Mouse (Mus musculus) erythroid progenitor cell, adult 5-6 weeks (primary cell): ENCODE measurements at regions not wholly inside any gene's neighbourhood (a gene's known extent, or its start where the extent isn't known, plus 50 kb on each side); places are given as distances from the start of the nearest gene placed in this dataset.
A peak's percentile ranks its signal among the peaks of the same experiment; 100 is the strongest.

ENCODE experiments used
- ATAC-seq: replicated peaks from 2 replicates; pipeline ENCODE4 v1.8.0; 2016; ENCODE audit warnings: moderate number of reproducible peaks, mild to moderate bottlenecking, moderate TSS enrichment, inconsistent platforms; ENCODE audit not compliant: poor library complexity, low FRiP score, severe bottlenecking

DNA sequence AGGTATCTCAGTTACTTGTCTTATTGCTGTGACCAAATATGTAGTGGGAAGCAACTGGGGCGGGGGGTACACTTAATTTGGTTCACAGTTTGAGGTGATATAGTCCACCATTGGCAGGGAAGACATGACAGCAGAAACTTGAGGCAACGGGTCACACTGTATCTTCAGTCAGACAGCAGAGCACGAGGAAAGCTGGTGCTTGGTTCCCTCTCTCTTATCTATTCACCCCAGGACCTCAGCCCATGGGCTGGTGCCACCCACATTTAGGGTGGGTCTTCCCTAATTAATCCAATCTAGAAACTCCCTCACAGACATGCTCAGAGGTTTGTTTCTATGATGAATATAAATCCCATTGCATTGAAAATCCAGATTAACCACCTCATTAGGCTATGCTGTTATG, 56.5 kb downstream of the Otud1 start:
- peak; percentile 88 for ATAC-seq

DNA sequence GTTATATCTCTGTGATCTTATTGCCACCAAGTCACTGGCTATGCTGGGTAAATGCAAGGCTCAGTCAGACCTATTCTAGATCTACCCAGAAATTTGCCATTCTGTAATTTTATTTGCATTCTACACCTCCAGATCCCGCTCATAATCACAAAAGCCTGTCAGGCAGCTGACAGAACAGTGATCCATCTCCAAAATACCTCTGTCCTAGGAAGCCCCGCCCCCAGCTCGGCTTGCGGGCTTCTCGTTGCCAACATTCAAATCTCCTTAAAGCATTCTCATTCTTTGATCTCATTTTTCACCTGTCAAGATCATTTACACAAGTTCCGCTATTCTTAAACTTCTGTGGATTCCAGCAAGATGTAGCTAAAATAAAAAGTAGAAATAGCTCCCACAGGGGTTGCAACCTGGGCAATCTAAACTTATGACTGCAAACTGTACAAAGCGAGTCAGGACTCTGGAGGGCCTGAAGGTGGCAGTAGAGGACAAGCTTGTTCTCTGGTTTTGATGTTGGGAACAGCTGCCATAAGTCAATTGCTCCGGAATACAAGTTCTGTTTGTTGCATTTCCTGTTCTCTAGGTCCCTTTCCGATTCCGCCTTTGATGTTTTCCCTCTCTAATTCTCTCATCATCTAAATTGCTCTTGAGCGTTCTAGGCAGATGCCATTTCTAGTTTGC, 58.1 kb downstream of the Otud1 start:
- peak; percentile 82 for ATAC-seq

DNA sequence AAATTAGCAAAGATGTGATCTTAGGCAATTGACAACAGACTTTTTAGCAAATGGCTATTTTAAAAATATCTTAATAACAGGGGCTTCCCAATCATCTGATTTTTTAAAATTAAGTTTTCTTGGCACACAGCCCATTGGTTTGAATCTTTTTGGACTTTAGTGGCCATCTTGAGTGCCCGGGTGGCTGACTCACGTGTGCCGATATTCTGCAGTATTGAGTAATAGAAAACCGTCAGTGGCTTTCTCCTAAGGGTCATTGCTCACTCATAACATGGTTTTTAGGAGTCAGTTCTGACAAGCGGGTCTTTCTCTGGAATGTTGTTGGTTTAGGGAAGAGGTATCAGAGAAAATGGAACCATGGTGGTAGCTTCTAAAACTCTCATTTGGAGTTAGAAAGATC, 58.8 kb downstream of the Otud1 start:
- no peak for ATAC-seq

DNA sequence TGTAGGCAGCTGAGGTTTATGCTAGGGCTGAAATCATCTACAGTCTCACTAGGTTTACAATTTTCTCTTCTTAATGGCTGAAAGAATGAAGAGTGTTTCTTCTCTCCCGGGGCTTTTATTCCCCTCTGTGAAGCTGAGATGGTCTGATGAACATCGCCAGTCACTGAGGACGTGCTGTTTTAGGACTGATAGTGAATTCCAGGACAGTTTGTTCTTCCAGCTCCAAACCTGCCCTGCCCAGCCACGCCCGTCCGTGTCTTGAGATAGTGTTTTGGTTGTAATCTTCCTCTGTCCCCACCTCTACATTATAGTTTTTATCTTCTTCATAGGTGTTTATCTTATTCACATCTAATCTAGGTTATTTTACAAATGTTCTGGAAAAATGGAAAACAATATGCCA, 68.5 kb downstream of the Otud1 start:
- no peak for ATAC-seq

DNA sequence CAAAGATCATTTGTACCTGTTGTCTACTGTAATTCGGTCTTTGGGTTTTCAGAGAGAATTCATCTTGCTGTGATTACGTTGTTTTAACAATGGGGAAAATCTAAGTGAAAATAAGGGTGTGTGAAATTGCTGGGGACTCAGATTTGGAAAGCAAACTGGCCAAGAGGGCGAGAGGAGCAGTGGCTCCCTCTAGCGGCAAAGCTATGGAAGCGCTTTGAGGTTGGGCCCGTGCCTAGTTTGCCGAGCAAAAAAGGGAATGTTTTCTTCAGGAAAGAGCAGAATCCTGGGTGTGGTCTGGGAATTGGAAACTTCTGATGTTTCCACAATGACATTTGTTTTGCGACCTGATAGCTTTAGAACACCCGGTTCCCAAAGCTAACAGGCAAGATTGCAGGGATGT, 69.4 kb downstream of the Otud1 start:
- 0 out of 2 replicates have a peak, but pooled peaks have one; percentile 54 for ATAC-seq

DNA sequence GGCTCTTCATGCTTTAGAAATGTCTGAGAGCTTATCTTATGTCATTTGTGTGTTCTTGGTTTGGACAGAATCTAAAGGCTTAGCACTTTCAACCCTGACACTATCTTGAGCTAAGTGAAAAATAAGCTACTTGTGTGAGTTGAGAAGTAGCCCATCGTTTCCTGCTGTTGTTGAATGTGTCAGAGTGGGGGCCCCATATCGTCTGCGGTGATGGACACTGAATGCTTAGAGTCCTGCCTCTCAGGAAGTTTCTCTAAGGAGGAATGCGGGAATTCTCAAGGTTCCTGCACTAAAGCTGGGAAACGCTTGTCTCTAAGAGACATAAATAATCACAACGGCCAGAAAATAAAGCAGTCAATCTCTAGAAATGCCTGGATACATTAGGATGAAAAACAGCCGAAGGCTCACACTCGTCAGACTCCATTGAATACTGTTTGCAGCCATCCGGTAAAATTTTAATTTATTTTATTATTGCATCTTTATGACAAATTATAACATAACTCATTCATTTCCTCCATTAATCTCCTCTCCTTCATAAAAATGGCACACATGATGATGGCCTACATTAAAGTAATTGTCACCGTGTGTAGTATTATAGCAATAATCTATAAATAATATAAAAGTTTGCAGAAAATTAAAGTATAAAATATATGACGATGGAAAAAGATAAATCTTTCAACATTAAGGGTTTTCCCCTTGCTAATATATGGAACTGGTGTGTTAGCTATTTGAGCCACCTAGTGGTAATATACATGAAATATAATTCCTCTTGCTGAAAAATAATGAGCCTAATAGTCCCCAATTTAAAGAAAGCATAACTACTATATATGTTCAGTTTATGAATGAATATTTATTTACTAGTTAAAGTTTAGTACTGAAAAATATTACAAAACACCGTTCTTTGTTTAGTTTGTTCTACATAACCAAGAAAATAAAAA, 75.6 kb downstream of the Otud1 start:
- ATAC-seq: no peak

DNA sequence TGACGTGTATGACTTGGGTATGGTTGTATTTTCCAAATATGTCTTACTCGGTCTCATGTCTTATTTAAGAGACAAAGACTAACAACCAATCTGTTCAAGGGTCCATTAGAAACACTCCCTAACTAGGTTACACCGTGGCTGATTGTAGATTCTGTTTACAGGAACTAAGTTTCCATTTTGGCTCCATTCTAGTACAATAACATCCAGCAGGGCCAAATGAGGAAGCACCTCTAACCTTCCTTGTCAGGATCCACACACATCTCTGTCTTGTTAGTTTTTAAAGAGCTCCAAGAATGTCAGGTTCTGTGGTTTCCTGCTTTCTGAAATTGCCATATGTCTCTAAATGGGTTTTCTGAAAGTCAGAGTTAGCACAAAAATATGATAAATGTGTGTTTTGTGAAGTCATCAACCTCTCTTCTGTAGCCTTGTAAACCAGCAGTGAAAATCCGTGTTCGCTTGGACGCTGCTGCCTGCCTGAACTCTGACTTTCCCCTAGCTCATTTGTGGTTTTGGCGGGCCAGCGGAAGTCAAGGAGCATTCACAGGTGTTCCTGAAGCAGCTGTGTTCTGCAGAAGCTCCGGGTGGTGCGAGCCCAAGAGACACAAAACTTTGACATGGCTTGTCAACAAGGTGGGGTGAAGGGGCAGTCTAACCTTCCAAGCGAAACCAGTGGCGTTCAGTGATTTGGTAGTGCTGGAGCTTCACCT, 76.8 kb downstream of the Otud1 start:
- no peak for ATAC-seq

DNA sequence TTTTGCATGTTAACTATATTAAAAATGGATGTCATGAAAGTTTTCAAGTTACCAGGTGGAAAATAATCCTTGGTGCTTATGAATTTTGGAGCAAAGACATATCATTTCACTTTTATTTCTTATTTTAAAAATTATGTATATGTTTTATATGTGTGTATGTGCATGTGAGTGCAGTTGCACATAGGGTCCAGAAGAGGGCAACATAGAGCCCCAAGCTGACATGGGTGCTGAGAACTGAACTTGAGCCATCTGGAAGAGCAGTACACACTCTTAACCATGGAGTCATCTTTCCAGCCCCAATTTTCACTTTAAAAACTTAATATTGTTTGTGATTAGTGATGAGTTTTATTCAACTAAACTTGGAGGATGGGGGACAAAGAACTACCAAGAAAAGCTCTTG, 84.0 kb downstream of the Otud1 start:
- ATAC-seq: no peak

DNA sequence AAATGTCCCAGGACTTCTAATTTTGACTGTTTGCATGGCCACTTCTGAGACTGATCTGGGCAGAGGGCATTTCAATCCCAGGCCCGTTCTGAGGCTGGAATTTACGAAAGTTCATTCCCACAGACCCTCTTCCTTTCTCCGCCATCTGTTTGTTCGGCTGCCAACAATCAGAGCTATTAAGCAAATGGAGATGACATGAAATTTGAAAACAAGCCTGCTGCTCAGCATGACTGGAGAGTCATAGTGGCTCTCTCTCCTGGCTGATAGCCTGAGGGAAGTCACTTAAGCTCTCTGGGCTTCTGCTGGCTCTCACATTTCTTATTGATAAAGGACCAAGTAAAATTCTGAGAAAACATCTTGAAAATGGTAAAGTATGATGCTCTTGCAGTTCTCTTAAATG, 85.9 kb downstream of the Otud1 start:
- ATAC-seq: no peak

DNA sequence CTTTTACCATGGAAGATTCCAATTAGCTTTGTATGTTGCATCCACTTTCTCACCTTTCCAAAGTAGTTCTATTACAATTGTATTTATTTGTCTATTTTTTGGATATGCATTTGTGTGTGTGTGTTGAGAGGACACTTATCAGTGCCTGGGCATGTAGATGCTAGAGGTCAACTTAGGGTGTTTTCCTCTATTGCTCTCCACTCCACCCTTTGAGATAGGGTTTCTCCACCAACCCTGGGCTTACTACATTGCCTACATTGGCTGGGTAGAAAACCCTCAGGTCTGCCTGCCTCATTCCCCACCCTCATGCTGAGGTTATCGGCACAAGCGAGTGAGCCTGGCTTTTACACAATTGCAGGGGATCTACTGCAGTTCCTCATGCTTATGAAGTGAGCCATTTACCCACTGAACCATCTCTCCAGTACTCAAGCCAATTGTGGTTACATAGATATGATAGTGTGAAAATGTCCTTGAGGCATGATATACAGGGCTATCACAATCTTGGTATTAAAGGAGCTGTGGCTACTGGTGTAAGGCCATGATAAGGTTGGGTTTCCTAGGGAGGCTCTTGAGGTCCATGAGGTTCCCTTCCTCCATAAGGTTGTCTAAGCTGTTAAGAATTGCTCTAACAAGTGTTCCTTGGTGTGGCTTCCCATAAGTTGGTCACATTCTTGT, 87.6 kb downstream of the Otud1 start:
- ATAC-seq: no peak

DNA sequence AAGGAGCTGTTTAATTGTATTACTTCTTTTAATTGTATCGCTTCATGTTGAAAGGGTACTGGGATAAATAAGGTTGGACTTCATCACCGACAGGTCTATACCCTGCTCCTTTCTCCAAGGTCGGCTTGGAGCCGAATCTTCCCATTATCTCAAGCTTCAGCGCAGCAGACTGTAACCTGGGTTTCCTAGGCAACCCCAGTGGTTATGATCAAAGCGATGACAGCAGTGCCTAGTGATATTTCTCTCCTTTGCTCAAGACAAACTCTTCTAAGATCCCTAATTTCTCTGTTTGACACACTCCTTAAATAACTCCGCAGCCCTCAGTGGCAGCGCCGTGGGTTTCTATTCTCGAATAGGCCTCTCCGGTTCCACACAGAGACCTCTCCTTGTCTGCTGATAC, 95.2 kb downstream of the Otud1 start:
- no peak for ATAC-seq

DNA sequence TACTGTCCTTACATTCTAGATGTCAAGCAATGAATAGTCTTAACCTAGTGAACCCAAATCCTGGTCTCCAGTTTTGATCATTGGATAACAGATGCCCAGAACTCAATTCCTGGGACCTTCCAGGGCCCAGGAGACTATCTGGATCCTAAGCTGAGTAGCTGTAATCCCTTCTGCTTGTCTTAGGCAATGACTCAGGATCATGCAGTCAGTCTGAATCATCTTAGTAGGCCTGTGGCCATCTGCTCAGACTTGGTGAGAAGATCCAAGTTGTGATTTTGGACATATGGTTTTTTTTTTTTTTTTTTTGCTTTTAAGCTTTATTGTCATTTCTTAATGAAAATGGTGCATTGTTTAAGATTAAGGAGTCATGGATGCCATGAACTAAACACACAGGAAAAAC, 95.9 kb downstream of the Otud1 start:
- ATAC-seq: no peak

DNA sequence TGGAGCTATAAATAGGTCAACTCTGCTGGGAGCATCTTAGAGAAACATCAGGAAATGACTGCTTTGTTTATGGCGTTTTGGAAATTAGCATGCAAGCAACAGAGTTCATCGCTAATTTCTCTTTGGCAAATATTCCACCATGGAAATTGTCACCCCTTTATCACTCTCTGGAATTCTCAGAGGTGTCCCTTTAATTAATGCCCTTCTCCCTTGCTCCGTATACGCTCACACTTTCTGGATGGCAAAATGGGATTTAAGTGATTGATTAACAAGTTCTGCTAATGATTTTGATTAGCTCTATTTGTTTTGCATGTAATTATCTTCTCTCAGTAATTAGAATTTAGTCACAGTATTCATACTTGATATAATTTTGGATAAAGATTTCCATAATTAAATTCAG, 100.4 kb downstream of the Otud1 start:
- ATAC-seq: no peak

DNA sequence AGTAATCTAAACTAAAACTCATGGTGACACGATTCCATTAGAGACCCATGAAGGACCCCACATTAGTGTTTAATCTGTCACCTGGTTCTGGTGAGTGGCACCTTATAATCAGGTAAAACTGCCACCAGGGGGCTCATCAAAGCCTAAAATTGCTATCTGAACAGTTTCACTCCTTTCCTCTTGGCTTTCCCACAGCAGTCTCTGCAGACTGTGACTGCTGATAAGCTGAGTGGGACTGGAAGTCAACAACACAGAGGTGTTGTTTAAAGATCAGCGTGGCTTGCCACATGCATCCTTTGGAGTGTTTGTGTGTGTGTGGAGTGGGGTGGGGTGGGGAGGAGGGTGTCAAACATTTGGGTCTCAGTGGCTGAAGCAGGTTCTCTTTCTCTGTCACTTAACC, 101.6 kb downstream of the Otud1 start:
- no peak for ATAC-seq

DNA sequence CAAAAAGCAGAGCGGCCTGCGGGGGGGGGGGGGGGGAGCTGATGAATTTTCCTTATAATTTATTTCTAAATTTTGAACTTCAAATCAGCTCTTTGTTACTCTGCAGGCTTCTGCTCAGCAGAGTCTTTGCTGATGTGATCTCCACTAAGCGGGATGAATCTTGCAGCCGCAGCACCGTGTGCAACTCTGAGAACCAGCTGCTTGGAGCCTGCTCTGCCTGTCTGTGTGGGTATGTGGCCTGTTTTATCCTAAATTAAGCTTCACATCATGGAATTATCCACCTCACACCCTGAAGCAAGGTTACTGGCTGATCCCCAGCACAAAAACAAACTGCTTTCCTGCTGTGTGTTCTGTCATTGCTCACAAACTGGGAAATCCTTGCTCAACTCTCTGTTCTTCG, 102.0 kb downstream of the Otud1 start:
- ATAC-seq: no peak

DNA sequence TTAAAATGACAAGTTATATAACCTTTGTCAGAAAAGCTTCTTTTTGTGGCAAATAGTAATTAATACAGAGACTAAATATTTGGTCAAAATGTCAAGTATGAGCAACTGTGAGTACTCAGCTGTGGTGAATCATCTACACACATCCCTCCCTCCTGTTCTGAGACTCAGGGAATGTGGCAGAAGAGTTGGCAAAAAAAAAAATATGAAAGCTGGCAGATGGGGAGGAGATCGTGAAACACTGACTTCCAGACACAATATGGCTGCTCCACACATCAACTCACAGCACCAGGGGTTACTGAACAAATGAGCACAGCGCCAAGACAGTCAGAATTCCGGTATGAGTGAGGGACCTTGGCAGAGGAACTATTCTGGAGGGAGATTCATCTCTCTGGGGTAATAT, 105.4 kb downstream of the Otud1 start:
- no peak for ATAC-seq

DNA sequence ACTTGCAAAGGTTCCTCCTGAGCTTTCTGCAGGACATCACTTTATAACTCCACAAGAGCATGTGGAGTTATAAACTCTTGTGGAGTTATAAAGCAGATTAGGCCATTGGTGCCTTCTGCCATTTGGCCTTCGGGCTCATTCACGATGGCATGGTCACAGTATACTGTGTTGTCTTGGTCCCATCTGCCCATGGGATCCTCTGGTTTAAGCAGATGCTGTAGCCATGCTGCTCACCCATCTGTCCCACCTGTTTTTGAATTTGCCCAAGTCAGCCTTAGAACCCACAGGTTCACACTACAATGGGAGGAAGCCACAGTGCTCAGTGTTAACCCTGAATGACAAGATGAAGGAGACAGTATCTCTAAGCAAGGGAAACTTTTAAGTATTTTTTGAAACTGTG, 124.7 kb upstream of the Etl4 start:
- ATAC-seq: no peak

DNA sequence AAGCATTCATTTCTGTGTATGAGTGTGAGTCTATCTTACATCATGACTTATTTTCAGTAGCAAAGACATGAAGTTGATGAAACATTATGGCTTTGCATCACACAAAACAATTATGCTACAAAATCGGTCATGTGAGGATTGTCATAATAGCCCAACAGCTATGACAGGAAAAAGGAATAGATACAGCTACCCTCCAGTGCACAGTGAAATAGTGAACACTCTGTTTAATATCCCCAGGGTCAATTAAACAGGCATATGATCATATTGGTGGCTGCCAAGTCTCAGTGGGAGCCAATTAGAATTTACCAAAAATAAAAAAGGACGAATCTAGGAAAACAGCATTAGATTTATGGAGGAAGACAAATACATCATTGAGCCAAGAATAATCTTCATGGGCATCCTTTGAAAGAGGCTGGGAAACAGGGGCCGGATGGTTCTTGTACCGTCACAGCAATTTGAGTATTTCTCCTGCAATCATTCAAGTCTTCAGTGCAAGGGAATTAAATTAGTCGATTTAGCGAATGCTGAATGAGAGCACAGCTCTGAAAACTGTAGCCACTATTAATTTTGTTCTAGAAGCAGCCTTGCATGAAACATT, 123.8 kb upstream of the Etl4 start:
- no peak for ATAC-seq

DNA sequence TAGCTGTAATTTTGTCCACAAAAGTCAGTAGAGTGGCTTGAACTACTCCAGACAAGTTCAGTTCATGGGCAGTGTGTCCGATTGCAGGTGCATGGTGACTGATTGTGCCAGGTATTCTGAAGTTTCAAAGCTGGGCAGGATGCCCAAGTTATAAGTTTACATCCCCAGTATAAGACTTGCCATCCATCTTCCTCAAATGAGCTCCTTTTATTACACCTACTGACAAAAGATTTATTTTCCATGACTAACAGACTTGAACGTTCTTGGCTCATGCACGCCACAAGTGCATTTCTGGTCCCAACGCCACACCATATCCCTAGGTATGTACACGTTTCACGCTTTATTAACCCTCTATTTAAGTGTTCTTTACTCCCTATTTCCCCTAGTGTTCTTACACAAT, 117.4 kb upstream of the Etl4 start:
- ATAC-seq: no peak

DNA sequence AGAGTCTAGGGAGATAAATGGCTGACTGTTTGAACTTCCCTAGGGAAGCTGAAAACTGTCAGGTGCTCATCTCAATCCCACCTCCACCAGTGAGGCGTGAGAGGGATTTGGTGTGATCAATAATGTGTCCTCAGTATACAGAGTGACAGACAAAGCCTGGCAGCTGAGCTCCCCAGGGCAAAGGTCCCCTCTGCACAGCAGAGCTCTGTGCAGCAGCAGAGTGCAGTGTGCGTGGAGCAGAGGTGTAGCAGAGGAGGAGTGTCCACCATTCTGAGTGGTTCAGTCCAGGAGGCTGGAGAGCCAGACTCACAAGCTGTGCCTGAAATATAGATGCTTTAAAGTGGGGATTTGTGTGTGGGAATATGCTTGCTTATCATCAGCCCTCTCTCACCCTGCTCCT, 112.8 kb upstream of the Etl4 start:
- no peak for ATAC-seq
